Mouse (Mus musculus) CH12.LX (cell line): ENCODE data around the gene Paox. TPM values are rescaled to one million over a fixed set of nuclear protein-coding genes. Genes with fewer than 3 reads are reported as not detected.

ENCODE experiments used
- DNase-seq: peaks from one replicate; pipeline ENCODE4 v3.0.0-alpha.2; 2013; ENCODE audit errors: extremely low read depth
- H3K27ac ChIP-seq: 2 replicates; pipeline ENCODE4 v1.5.1; 2012; ENCODE audit warnings: low read depth, mild to moderate bottlenecking, control low read depth, moderate library complexity; ENCODE audit not compliant: insufficient read depth
- H3K27me3 ChIP-seq: replicated peaks from 2 replicates; pipeline ENCODE3; 2012; ENCODE audit warnings: inconsistent platforms
- H3K36me3 ChIP-seq, 2 experiments: replicated peaks in 1 of 2; 2 replicates each; pipeline versions ENCODE3 to v1.6.1; 2012; ENCODE audit warnings: inconsistent platforms in 1 of 2, low read length in 1 of 2, mild to moderate bottlenecking in 1 of 2, mixed read lengths in 1 of 2, moderate library complexity in 1 of 2; ENCODE audit not compliant: control insufficient read depth in 1 of 2, insufficient read depth in 1 of 2
- H3K4me1 ChIP-seq, 2 experiments: 2 replicates each; pipeline ENCODE4 v1.6.1; 2012; ENCODE audit warnings: inconsistent platforms in 1 of 2, moderate library complexity in 1 of 2; ENCODE audit not compliant: insufficient read depth in 2 of 2, control insufficient read depth in 1 of 2
- H3K4me2 ChIP-seq: 2 replicates; pipeline ENCODE4 v1.6.1; 2012; ENCODE audit warnings: low read depth, mild to moderate bottlenecking, control low read depth; ENCODE audit not compliant: poor library complexity, insufficient read depth, severe bottlenecking
- H3K4me3 ChIP-seq, 3 experiments: fragments of 150-350 bp in 1 of 3; sonication (generic) in 1 of 3; replicated peaks in 1 of 3; 2 replicates each; pipeline versions ENCODE3 to v1.5.1; 2011 to 2012; ENCODE audit warnings: low read depth in 2 of 3, low read length in 2 of 3, mild to moderate bottlenecking in 2 of 3, moderate library complexity in 2 of 3, control low read depth in 1 of 3, improper control_type of control experiment in 1 of 3, inconsistent platforms in 1 of 3, mixed read lengths in 1 of 3; ENCODE audit not compliant: poor library complexity in 1 of 3
- H3K79me2 ChIP-seq: replicated peaks from 2 replicates; pipeline ENCODE4 v1.6.1; 2012; ENCODE audit warnings: mild to moderate bottlenecking, moderate library complexity; ENCODE audit not compliant: control insufficient read depth, poor library complexity, insufficient read depth, severe bottlenecking; ENCODE audit errors: extremely low read depth
- H3K9ac ChIP-seq: 2 replicates; pipeline ENCODE4 v1.6.1; 2012; ENCODE audit warnings: low read depth, mild to moderate bottlenecking, control low read depth, moderate library complexity; ENCODE audit not compliant: insufficient read depth
- H3K9me3 ChIP-seq: replicated peaks from 2 replicates; pipeline ENCODE3; 2012; ENCODE audit warnings: low read length, inconsistent platforms, mixed read lengths
- BHLHE40 ChIP-seq: IDR thresholded peaks from 2 replicates; pipeline ENCODE4 v1.6.1; 2011; ENCODE audit warnings: mild to moderate bottlenecking, low read depth, low read length, improper control_type of control experiment
- CHD1 ChIP-seq: IDR thresholded peaks from 2 replicates; pipeline ENCODE4 v1.6.1; 2012; ENCODE audit warnings: low read depth, low read length, improper control_type of control experiment, inconsistent platforms
- CHD2 ChIP-seq: IDR thresholded peaks from 2 replicates; pipeline ENCODE4 v1.6.1; 2011; ENCODE audit warnings: low read length, improper control_type of control experiment
- CTCF ChIP-seq, 2 experiments: IDR thresholded peaks in 1 of 2; conservative IDR thresholded peaks in 1 of 2; 2 replicates each; pipeline ENCODE4 v1.5.1; 2011 to 2012; ENCODE audit warnings: low read depth in 2 of 2, low read length in 2 of 2, improper control_type of control experiment in 1 of 2, inconsistent platforms in 1 of 2, mild to moderate bottlenecking in 1 of 2, moderate library complexity in 1 of 2
- E2F4 ChIP-seq: IDR thresholded peaks from 2 replicates; pipeline ENCODE4 v1.6.1; 2011; ENCODE audit warnings: low read depth, low read length, improper control_type of control experiment; ENCODE audit not compliant: insufficient replicate concordance
- ELF1 ChIP-seq: IDR thresholded peaks from 2 replicates; pipeline ENCODE4 v1.6.1; 2014; ENCODE audit warnings: low read depth, mild to moderate bottlenecking, inconsistent platforms, low read length, improper control_type of control experiment
- EP300 ChIP-seq: IDR thresholded peaks from 2 replicates; pipeline ENCODE4 v1.6.1; 2011; ENCODE audit warnings: low read length, improper control_type of control experiment
- ETS1 ChIP-seq: conservative IDR thresholded peaks from 2 replicates; pipeline ENCODE4 v1.6.1; 2012; ENCODE audit warnings: low read depth, mild to moderate bottlenecking, inconsistent platforms, low read length, improper control_type of control experiment, moderate library complexity
- GABPA ChIP-seq: IDR thresholded peaks from 2 replicates; pipeline ENCODE4 v1.6.1; 2012; ENCODE audit warnings: low read depth, low read length, improper control_type of control experiment, inconsistent platforms; ENCODE audit not compliant: insufficient replicate concordance
- HCFC1 ChIP-seq: IDR thresholded peaks from 2 replicates; pipeline ENCODE4 v1.6.1; 2012; ENCODE audit warnings: low read depth, mild to moderate bottlenecking, inconsistent platforms, low read length, improper control_type of control experiment
- IRF4 ChIP-seq: IDR thresholded peaks from 2 replicates; pipeline ENCODE4 v1.6.1; 2014; ENCODE audit warnings: low read depth, mild to moderate bottlenecking, inconsistent platforms, low read length, improper control_type of control experiment
- JUN ChIP-seq: IDR thresholded peaks from 2 replicates; pipeline ENCODE4 v1.6.1; 2011; ENCODE audit warnings: low read depth, mild to moderate bottlenecking, low read length, improper control_type of control experiment, moderate library complexity; ENCODE audit not compliant: insufficient read depth
- JUND ChIP-seq: conservative IDR thresholded peaks from 2 replicates; pipeline ENCODE4 v1.6.1; 2011; ENCODE audit warnings: low read depth, low read length, improper control_type of control experiment
- KAT2A ChIP-seq: IDR thresholded peaks from 2 replicates; pipeline ENCODE4 v1.6.1; 2012; ENCODE audit warnings: low read length, improper control_type of control experiment, inconsistent platforms; ENCODE audit not compliant: insufficient replicate concordance
- MAFK ChIP-seq: IDR thresholded peaks from 2 replicates; pipeline ENCODE4 v1.6.1; 2011; ENCODE audit warnings: low read length, improper control_type of control experiment; ENCODE audit not compliant: insufficient replicate concordance
- MAX ChIP-seq: IDR thresholded peaks from 2 replicates; pipeline ENCODE4 v1.6.1; 2011; ENCODE audit warnings: low read length, improper control_type of control experiment
- MAZ ChIP-seq: IDR thresholded peaks from 2 replicates; pipeline ENCODE4 v1.6.1; 2012; ENCODE audit warnings: low read depth, mild to moderate bottlenecking, inconsistent platforms, low read length, improper control_type of control experiment, moderate library complexity
- MEF2A ChIP-seq: IDR thresholded peaks from 2 replicates; pipeline ENCODE4 v1.6.1; 2014; ENCODE audit warnings: low read depth, mild to moderate bottlenecking, inconsistent platforms, low read length, improper control_type of control experiment, borderline replicate concordance
- MXI1 ChIP-seq: IDR thresholded peaks from 2 replicates; pipeline ENCODE4 v1.6.1; 2011; ENCODE audit warnings: mild to moderate bottlenecking, low read depth, low read length, improper control_type of control experiment
- MYC ChIP-seq: IDR thresholded peaks from 2 replicates; pipeline ENCODE4 v1.6.1; 2011; ENCODE audit warnings: low read depth, mild to moderate bottlenecking, improper control_type of control experiment, low read length
- NELFE ChIP-seq: IDR thresholded peaks from 2 replicates; pipeline ENCODE4 v1.6.1; 2011; ENCODE audit warnings: low read depth, low read length, improper control_type of control experiment
- NRF1 ChIP-seq: IDR thresholded peaks from 2 replicates; pipeline ENCODE4 v1.6.1; 2014; ENCODE audit warnings: low read depth, mild to moderate bottlenecking, inconsistent platforms, low read length, improper control_type of control experiment, moderate library complexity
- PAX5 ChIP-seq: IDR thresholded peaks from 2 replicates; pipeline ENCODE4 v1.6.1; 2012; ENCODE audit warnings: low read length, inconsistent platforms, mixed read lengths
- POLR2A ChIP-seq: IDR thresholded peaks from 2 replicates; pipeline ENCODE4 v1.6.1; 2011; ENCODE audit warnings: low read depth, mild to moderate bottlenecking, improper control_type of control experiment, low read length
- POLR2AphosphoS2 ChIP-seq: IDR thresholded peaks from 2 replicates; pipeline ENCODE4 v1.6.1; 2011; ENCODE audit warnings: low read depth, low read length, improper control_type of control experiment
- RAD21 ChIP-seq: IDR thresholded peaks from 2 replicates; pipeline ENCODE4 v1.6.1; 2011; ENCODE audit warnings: low read depth, mild to moderate bottlenecking, low read length, improper control_type of control experiment, moderate library complexity
- RCOR1 ChIP-seq: conservative IDR thresholded peaks from 2 replicates; pipeline ENCODE4 v1.6.1; 2012; ENCODE audit warnings: low read depth, mild to moderate bottlenecking, inconsistent platforms, low read length, improper control_type of control experiment
- SIN3A ChIP-seq: IDR thresholded peaks from 2 replicates; pipeline ENCODE4 v1.6.1; 2012; ENCODE audit warnings: low read length, improper control_type of control experiment, inconsistent platforms
- SMC3 ChIP-seq: IDR thresholded peaks from 2 replicates; pipeline ENCODE4 v1.6.1; 2011; ENCODE audit warnings: low read depth, low read length, improper control_type of control experiment
- TBP ChIP-seq: conservative IDR thresholded peaks from 2 replicates; pipeline ENCODE4 v1.6.1; 2011; ENCODE audit warnings: low read depth, low read length, improper control_type of control experiment
- TCF12 ChIP-seq: IDR thresholded peaks from 2 replicates; pipeline ENCODE4 v1.6.1; 2014; ENCODE audit warnings: low read depth, mild to moderate bottlenecking, inconsistent platforms, low read length, improper control_type of control experiment
- UBTF ChIP-seq: IDR thresholded peaks from 2 replicates; pipeline ENCODE4 v1.6.1; 2012; ENCODE audit warnings: low read depth, mild to moderate bottlenecking, inconsistent platforms, low read length, improper control_type of control experiment, moderate library complexity
- USF1 ChIP-seq: IDR thresholded peaks from 2 replicates; pipeline ENCODE4 v1.6.1; 2014; ENCODE audit warnings: low read depth, mild to moderate bottlenecking, inconsistent platforms, low read length, improper control_type of control experiment
- USF2 ChIP-seq: conservative IDR thresholded peaks from 2 replicates; pipeline ENCODE4 v1.6.1; 2011; ENCODE audit warnings: low read depth, low read length, improper control_type of control experiment
- ZC3H11A ChIP-seq: IDR thresholded peaks from 2 replicates; pipeline ENCODE4 v1.6.1; 2012; ENCODE audit warnings: low read depth, mild to moderate bottlenecking, inconsistent platforms, low read length, improper control_type of control experiment
- ZKSCAN1 ChIP-seq: IDR thresholded peaks from 2 replicates; pipeline ENCODE4 v1.6.1; 2012; ENCODE audit warnings: low read depth, inconsistent platforms, low read length, improper control_type of control experiment, borderline replicate concordance
- ZMIZ1 ChIP-seq: IDR thresholded peaks from 2 replicates; pipeline ENCODE4 v1.6.1; 2012; ENCODE audit warnings: low read depth, mild to moderate bottlenecking, inconsistent platforms, low read length, improper control_type of control experiment
- ZNF384 ChIP-seq: IDR thresholded peaks from 2 replicates; pipeline ENCODE4 v1.6.1; 2012; ENCODE audit warnings: low read depth, low read length, improper control_type of control experiment, inconsistent platforms
- dilution Hi-C: fragments of 300-500 bp; cut with MboI; formaldehyde crosslinking; loops from 2 replicates; pipeline ENCODE4 v1.14.3; 2020; ENCODE audit warnings: low sequenced_read_pairs; ENCODE audit not compliant: extremely low pct_unique_long_range_greater_than_20kb, extremely low pct_ligation_motif_present
- in situ Hi-C: fragments of 300-500 bp; cut with MboI; formaldehyde crosslinking; loops from 3 replicates; pipeline ENCODE4 v1.14.3; 2019; ENCODE audit warnings: low sequenced_read_pairs, low pct_ligation_motif_present, low pct_unique_long_range_greater_than_20kb, mixed read lengths
- polyA plus RNA-seq: library from polyadenylated mRNA; unstranded; fragments of >175 nt; gene quantifications from 2 replicates; pipeline ENCODE4 v1.2.1, GENCODE M21; 2012; ENCODE audit warnings: low read depth; ENCODE audit not compliant: insufficient read length
- total RNA-seq, 2 experiments: library from RNA; depleted of rRNA; stranded (reverse); fragments of 300-350 nt in 1 of 2; fragments of >200 nt in 1 of 2; gene quantifications; 2 replicates each; pipeline ENCODE4 v1.2.3; 2012 to 2014

Paox gene
- total and polyA plus RNA-seq, 3 experiments, result 30.4 to 40.0 (median 34.5) TPM

DNA sequence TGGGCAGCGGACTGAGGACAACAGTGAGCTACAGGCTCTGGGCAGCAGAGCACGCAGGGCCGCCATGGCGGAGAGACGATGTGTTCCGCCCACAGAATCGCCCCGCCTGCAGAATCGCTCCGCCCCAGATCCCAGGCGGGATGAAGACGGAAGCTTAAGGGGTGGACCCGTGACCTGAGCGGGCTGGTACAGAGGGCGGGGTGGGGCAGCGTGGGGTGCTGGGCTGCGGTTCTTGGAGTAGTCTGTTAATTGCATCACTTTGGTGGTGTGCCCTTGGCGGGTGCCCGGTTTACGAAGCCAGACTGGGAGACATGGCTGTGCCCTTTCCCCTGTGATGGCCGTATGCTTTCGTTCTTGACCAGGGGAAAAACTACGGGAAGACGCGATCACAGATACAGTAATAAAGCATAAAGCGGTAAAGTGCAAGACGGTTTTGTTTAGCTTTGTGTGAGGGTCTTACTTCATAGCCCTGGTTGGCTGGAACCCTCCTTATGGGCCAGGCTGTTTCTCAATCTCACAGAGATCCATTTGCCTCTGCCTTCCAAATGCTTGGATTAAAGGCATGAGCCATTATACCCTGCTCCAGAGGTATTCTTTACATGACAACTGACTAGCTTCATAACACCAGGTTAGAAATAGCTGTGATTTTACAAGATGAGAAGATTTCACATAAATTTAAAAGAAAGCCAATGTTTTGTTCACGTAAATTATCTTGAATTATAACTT, 893 bp downstream of the Paox start, which contains the start of gene Echs1:
Gene Echs1, minus strand, starts transcription at position 148 of the 726 bp plus-strand sequence.
- dilution Hi-C loops, result no loop called here
- Histone ChIP-seq H3K36me3 (peaks cover 11 to 27% of the 10 kb centered on the region in 2 experiments), H3K27me3 (no peaks in the 10 kb centered on the region), H3K79me2 (peaks cover 2% of the 10 kb centered on the region), H3K9me3 (no peaks in the 10 kb centered on the region), H3K9ac (peak within 1 kb of the TSS; percentile 96), H3K27ac (peak within 1 kb of the TSS; percentile 84), H3K4me3 (peak within 1 kb of the TSS; percentile 73 to 97 (median 83)), H3K4me2 (peak within 1 kb of the TSS; percentile 83), H3K4me1 (peaks cover 9 to 46% of the 10 kb centered on the region in 2 experiments; a peak in 3 of 4 replicates)
- no peak for TF ChIP-seq EP300
- TF ChIP-seq POLR2A, result peak; percentile 86
- TF ChIP-seq E2F4, result no peak
- no peak for TF ChIP-seq MAFK
- TF ChIP-seq CHD1, result no peak
- TF ChIP-seq RCOR1, result no peak
- TF ChIP-seq PAX5, result no peak
- peak; percentile 83 for TF ChIP-seq ZMIZ1
- TF ChIP-seq ZC3H11A, result no peak
- TF ChIP-seq GABPA, result no peak
- no peak; the same call in 1 of the 2 replicates for TF ChIP-seq POLR2AphosphoS2
- TF ChIP-seq NELFE, result peak; percentile 89
- TF ChIP-seq CTCF (conservative IDR thresholded peaks at IDR 0.05 in 1 of 2, IDR thresholded peaks at IDR 0.05 in 1 of 2; ENCODE audit: low read depth in 2 of 2, low read length in 2 of 2), result no peak
- TF ChIP-seq TBP, result no peak; the same call in 1 of the 2 replicates
- TF ChIP-seq MXI1, result peak; percentile 65
- TF ChIP-seq MYC, result peak; percentile 51; the same call in 1 of the 2 replicates
- TF ChIP-seq BHLHE40, result peak; percentile 73
- TF ChIP-seq ETS1, result no peak
- no peak for TF ChIP-seq SMC3
- TF ChIP-seq UBTF, result no peak
- TF ChIP-seq USF1, result peak; percentile 62
- TF ChIP-seq USF2, result no peak; the same call in 1 of the 2 replicates
- peak; percentile 43; the same call in 1 of the 2 replicates for TF ChIP-seq SIN3A
- no peak for TF ChIP-seq ZKSCAN1
- TF ChIP-seq JUN, result no peak
- TF ChIP-seq MAX, result peak; percentile 66; the same call in 1 of the 2 replicates
- no peak for TF ChIP-seq KAT2A
- peak; percentile 65 for TF ChIP-seq TCF12
- TF ChIP-seq RAD21, result no peak
- no peak for TF ChIP-seq ZNF384
- no peak for TF ChIP-seq NRF1
- peak; percentile 60 for TF ChIP-seq CHD2
- no peak for TF ChIP-seq JUND
- peak; percentile 77 for TF ChIP-seq ELF1
- 0 out of 2 replicates have a peak, but pooled peaks have one; percentile 59 for TF ChIP-seq IRF4
- peak; percentile 39; the same call in 1 of the 2 replicates for TF ChIP-seq HCFC1
- TF ChIP-seq MAZ, result peak; percentile 82; the same call in 1 of the 2 replicates
- peak; percentile 41; the same call in 1 of the 2 replicates for TF ChIP-seq MEF2A
- peak; percentile 93 for DNase-seq
- in situ Hi-C loops, result no loop called here
